Mouse (Mus musculus) layer of hippocampus, adult 18-20 months (tissue): Measurements from ENCODE around the gene Usp31. TPM values are rescaled to one million over a fixed set of nuclear protein-coding genes. Genes with fewer than 3 reads are reported as not detected.

Experiments used
- DNase-seq, 2 experiments: peaks; one replicate each; pipeline ENCODE4 v3.0.0; 2022; ENCODE audit warnings: low spot score in 2 of 2
- total RNA-seq, 2 experiments: library from RNA; stranded (reverse); gene quantifications; 2 replicates each; pipeline ENCODE4 v1.2.3; 2021

Gene Usp31
- total RNA-seq, 2 experiments from 2014 or later = 71.0 to 73.7 TPM

GRCm38 (mm10) chr7:121677105-121677753 lies 29.8 kb downstream of the Usp31 start:
- no peak for DNase-seq

- DNase-seq = no peak
These were observed 46.3 kb downstream of the Usp31 start for GRCm38 (mm10) chr7:121660705-121661104.

- DNase-seq = no peak
These were observed 48.2 kb downstream of the Usp31 start for GRCm38 (mm10) chr7:121658866-121659265.

- DNase-seq = no peak
These were observed 52.4 kb downstream of the Usp31 start for GRCm38 (mm10) chr7:121654675-121655074.

- DNase-seq = no peak
These were observed 54.4 kb downstream of the Usp31 start for GRCm38 (mm10) chr7:121652629-121653028.

- no peak for DNase-seq
These were observed 56.3 kb downstream of the Usp31 start for GRCm38 (mm10) chr7:121650724-121651123.

GRCm38 (mm10) chr7:121640998-121641762 lies 65.9 kb downstream of the Usp31 start:
- DNase-seq = peak; percentile 26 to 83

- DNase-seq = no peak
These were observed 70.3 kb downstream of the Usp31 start for GRCm38 (mm10) chr7:121636732-121637131.

GRCm38 (mm10) chr7:121634236-121634635 lies 72.8 kb downstream of the Usp31 start:
- no peak for DNase-seq

- DNase-seq = no peak
These were observed 84.1 kb downstream of the Usp31 start for GRCm38 (mm10) chr7:121622835-121623420.

GRCm38 (mm10) chr7:121622433-121622832 lies 84.6 kb downstream of the Usp31 start:
- no peak for DNase-seq

GRCm38 (mm10) chr7:121601697-121602096 lies 105.4 kb downstream of the Usp31 start:
- DNase-seq = no peak

GRCm38 (mm10) chr7:121596401-121596800 lies 110.7 kb downstream of the Usp31 start:
- DNase-seq = no peak

GRCm38 (mm10) chr7:121595496-121595895 lies 111.6 kb downstream of the Usp31 start:
- peak; percentile 40 to 78 for DNase-seq

- no peak for DNase-seq
These were observed 112.0 kb downstream of the Usp31 start for GRCm38 (mm10) chr7:121595085-121595484.

- no peak for DNase-seq
These were observed 112.4 kb downstream of the Usp31 start for GRCm38 (mm10) chr7:121594623-121595022.

Other genes starting within 250 kb of the Usp31 start
- gene Scnn1g, start 27.2 kb upstream of the Usp31 start, total RNA-seq = under 1 TPM; 0.10 to 0.30 TPM
- gene Scnn1b, start 157.8 kb upstream of the Usp31 start, total RNA-seq = not detected